Mouse (Mus musculus): ENCODE results near the gene Dbndd2. TPM values are rescaled to one million over a fixed set of nuclear protein-coding genes. Genes with fewer than 3 reads are reported as not detected.

Gene Dbndd2
- polyA plus RNA-seq (2014; fragmentation: Illumina TruSeq; extraction: RNeasy Lipid Tissue Mini Kit (QIAGEN cat#74804); ENCODE audit: low replicate concordance) = 2.4 TPM

GRCm38 (mm10) chr2:164485681-164486257 lies at the start of gene Dbndd2:
TSS of gene Dbndd2 (plus strand) at chr2:164486106.

GRCm38 (mm10) chr2:164443460-164444000 lies 42.4 kb upstream of the Dbndd2 start, which contains the start of gene Sdc4:
TSS of gene Sdc4 (minus strand) at chr2:164443887.

GRCm38 (mm10) chr2:164456864-164457300 lies 29.0 kb upstream of the Dbndd2 start, which contains the start of gene Sys1:
TSS of gene Sys1 (plus strand) at chr2:164456964.

GRCm38 (mm10) chr2:164460745-164461551 lies 25.0 kb upstream of the Dbndd2 start, which contains the start of gene Gm20458:
TSS of gene Gm20458 (plus strand) at chr2:164460967.

GRCm38 (mm10) chr2:164473624-164474023 lies 12.3 kb upstream of the Dbndd2 start, which contains the start of gene Trp53tg5:
TSS of gene Trp53tg5 (minus strand) at chr2:164473724.

GRCm38 (mm10) chr2:164496847-164497690 lies 11.2 kb downstream of the Dbndd2 start, which contains the start of gene Pigt:
TSS of gene Pigt (plus strand) at chr2:164497520.

Other genes starting within 250 kb of the Dbndd2 start
- not detected for gene Svs2, start 247.6 kb upstream of the Dbndd2 start, polyA plus RNA-seq (2014; fragmentation: Illumina TruSeq; extraction: RNeasy Lipid Tissue Mini Kit (QIAGEN cat#74804); ENCODE audit: low replicate concordance)
- not detected for gene Svs3b, start 229.5 kb upstream of the Dbndd2 start, polyA plus RNA-seq (2014; fragmentation: Illumina TruSeq; extraction: RNeasy Lipid Tissue Mini Kit (QIAGEN cat#74804); ENCODE audit: low replicate concordance)
- gene Svs4, start 207.6 kb upstream of the Dbndd2 start, polyA plus RNA-seq (2014; fragmentation: Illumina TruSeq; extraction: RNeasy Lipid Tissue Mini Kit (QIAGEN cat#74804); ENCODE audit: low replicate concordance) = not detected
- not detected for gene Svs3a, start 196.8 kb upstream of the Dbndd2 start, polyA plus RNA-seq (2014; fragmentation: Illumina TruSeq; extraction: RNeasy Lipid Tissue Mini Kit (QIAGEN cat#74804); ENCODE audit: low replicate concordance)
- gene Svs6, start 169.4 kb upstream of the Dbndd2 start, polyA plus RNA-seq (2014; fragmentation: Illumina TruSeq; extraction: RNeasy Lipid Tissue Mini Kit (QIAGEN cat#74804); ENCODE audit: low replicate concordance) = not detected
- not detected for gene Svs5, start 153.4 kb upstream of the Dbndd2 start, polyA plus RNA-seq (2014; fragmentation: Illumina TruSeq; extraction: RNeasy Lipid Tissue Mini Kit (QIAGEN cat#74804); ENCODE audit: low replicate concordance)
- gene Slpi, start 97.0 kb upstream of the Dbndd2 start, polyA plus RNA-seq (2014; fragmentation: Illumina TruSeq; extraction: RNeasy Lipid Tissue Mini Kit (QIAGEN cat#74804); ENCODE audit: low replicate concordance) = not detected
- 1.6 TPM for gene Rbpjl, start 83.0 kb upstream of the Dbndd2 start, polyA plus RNA-seq (2014; fragmentation: Illumina TruSeq; extraction: RNeasy Lipid Tissue Mini Kit (QIAGEN cat#74804); ENCODE audit: low replicate concordance)
- 0.15 TPM for gene Matn4, start 80.9 kb upstream of the Dbndd2 start, polyA plus RNA-seq (2014; fragmentation: Illumina TruSeq; extraction: RNeasy Lipid Tissue Mini Kit (QIAGEN cat#74804); ENCODE audit: low replicate concordance)
- gene Sdc4, start 42.2 kb upstream of the Dbndd2 start, polyA plus RNA-seq (2014; fragmentation: Illumina TruSeq; extraction: RNeasy Lipid Tissue Mini Kit (QIAGEN cat#74804); ENCODE audit: low replicate concordance) = 73.6 TPM
- 7.5 TPM for gene Sys1, start 29.1 kb upstream of the Dbndd2 start, polyA plus RNA-seq (2014; fragmentation: Illumina TruSeq; extraction: RNeasy Lipid Tissue Mini Kit (QIAGEN cat#74804); ENCODE audit: low replicate concordance)
- gene Gm20458, start 25.1 kb upstream of the Dbndd2 start, polyA plus RNA-seq (2014; fragmentation: Illumina TruSeq; extraction: RNeasy Lipid Tissue Mini Kit (QIAGEN cat#74804); ENCODE audit: low replicate concordance) = not detected
- not detected for gene Trp53tg5, start 12.4 kb upstream of the Dbndd2 start, polyA plus RNA-seq (2014; fragmentation: Illumina TruSeq; extraction: RNeasy Lipid Tissue Mini Kit (QIAGEN cat#74804); ENCODE audit: low replicate concordance)
- gene Pigt, start 11.4 kb downstream of the Dbndd2 start, polyA plus RNA-seq (2014; fragmentation: Illumina TruSeq; extraction: RNeasy Lipid Tissue Mini Kit (QIAGEN cat#74804); ENCODE audit: low replicate concordance) = 4.8 TPM
- not detected for gene Wfdc2, start 76.3 kb downstream of the Dbndd2 start, polyA plus RNA-seq (2014; fragmentation: Illumina TruSeq; extraction: RNeasy Lipid Tissue Mini Kit (QIAGEN cat#74804); ENCODE audit: low replicate concordance)
- not detected for gene Spint3, start 87.4 kb downstream of the Dbndd2 start, polyA plus RNA-seq (2014; fragmentation: Illumina TruSeq; extraction: RNeasy Lipid Tissue Mini Kit (QIAGEN cat#74804); ENCODE audit: low replicate concordance)
- gene Wfdc6a, start 99.3 kb downstream of the Dbndd2 start, polyA plus RNA-seq (2014; fragmentation: Illumina TruSeq; extraction: RNeasy Lipid Tissue Mini Kit (QIAGEN cat#74804); ENCODE audit: low replicate concordance) = not detected
- gene Eppin, start 107.5 kb downstream of the Dbndd2 start, polyA plus RNA-seq (2014; fragmentation: Illumina TruSeq; extraction: RNeasy Lipid Tissue Mini Kit (QIAGEN cat#74804); ENCODE audit: low replicate concordance) = not detected
- gene Wfdc6b, start 127.4 kb downstream of the Dbndd2 start, polyA plus RNA-seq (2014; fragmentation: Illumina TruSeq; extraction: RNeasy Lipid Tissue Mini Kit (QIAGEN cat#74804); ENCODE audit: low replicate concordance) = not detected
- gene Wfdc8, start 127.5 kb downstream of the Dbndd2 start, polyA plus RNA-seq (2014; fragmentation: Illumina TruSeq; extraction: RNeasy Lipid Tissue Mini Kit (QIAGEN cat#74804); ENCODE audit: low replicate concordance) = not detected
- 1.9 TPM for gene Wfdc16, start 152.7 kb downstream of the Dbndd2 start, polyA plus RNA-seq (2014; fragmentation: Illumina TruSeq; extraction: RNeasy Lipid Tissue Mini Kit (QIAGEN cat#74804); ENCODE audit: low replicate concordance)
- gene Wfdc10, start 169.9 kb downstream of the Dbndd2 start, polyA plus RNA-seq (2014; fragmentation: Illumina TruSeq; extraction: RNeasy Lipid Tissue Mini Kit (QIAGEN cat#74804); ENCODE audit: low replicate concordance) = not detected
- not detected for gene Wfdc9, start 170.5 kb downstream of the Dbndd2 start, polyA plus RNA-seq (2014; fragmentation: Illumina TruSeq; extraction: RNeasy Lipid Tissue Mini Kit (QIAGEN cat#74804); ENCODE audit: low replicate concordance)
- gene Wfdc11, start 188.0 kb downstream of the Dbndd2 start, polyA plus RNA-seq (2014; fragmentation: Illumina TruSeq; extraction: RNeasy Lipid Tissue Mini Kit (QIAGEN cat#74804); ENCODE audit: low replicate concordance) = not detected
- gene Wfdc13, start 199.0 kb downstream of the Dbndd2 start, polyA plus RNA-seq (2014; fragmentation: Illumina TruSeq; extraction: RNeasy Lipid Tissue Mini Kit (QIAGEN cat#74804); ENCODE audit: low replicate concordance) = not detected
- not detected for gene Spint4, start 212.4 kb downstream of the Dbndd2 start, polyA plus RNA-seq (2014; fragmentation: Illumina TruSeq; extraction: RNeasy Lipid Tissue Mini Kit (QIAGEN cat#74804); ENCODE audit: low replicate concordance)
- not detected for gene Spint5, start 229.2 kb downstream of the Dbndd2 start, polyA plus RNA-seq (2014; fragmentation: Illumina TruSeq; extraction: RNeasy Lipid Tissue Mini Kit (QIAGEN cat#74804); ENCODE audit: low replicate concordance)

All from small intestine, adult 10 weeks (tissue).